Comparison of ENCODE assay signal across 13 mouse cellular contexts in genomic region chr12:99348940-99349649, GRCm38 (mm10).
DNase-seq lines count a peak whose midpoint lies in the region; ATAC-seq lines count a peak whose summit lies in the region.
"Had no signal": no experiment of that assay in that cellular context is flagged by ENCODE, and none has a peak within 500 bp of the region (broad histone marks: within the 10 kb centered on the region; RNA-seq: fewer than 3 reads in every experiment).

No protein-coding gene starts in this region.

- H3K4me2 ChIP-seq in heart, embryonic 15.5 days: no peak overlapping the region
- H3K4me2 ChIP-seq in hindbrain, embryonic 12.5 days (replicated peaks): no peak overlapping the region
- H3K4me2 ChIP-seq in liver, embryonic 16.5 days (ENCODE audit: low read depth, low read length): peak overlapping the region; percentile 28; the same call in 1 of the 2 replicates
- H3K4me2 ChIP-seq: lung, embryonic 15.5 days had no signal

- no peaks in the 10 kb centered on the region for H3K9me3 ChIP-seq in heart, embryonic 15.5 days (replicated peaks)
- no peaks in the 10 kb centered on the region for H3K9me3 ChIP-seq in hindbrain, embryonic 12.5 days (replicated peaks)
- H3K9me3 ChIP-seq in liver, embryonic 16.5 days (replicated peaks; ENCODE audit: control insufficient read depth, low read length): no peaks in the 10 kb centered on the region
- H3K9me3 ChIP-seq: lung, embryonic 15.5 days had no signal

- 65% methylated on average over 10 of the region's 10 CpGs for WGBS in heart, embryonic 15.5 days
- WGBS in hindbrain, embryonic 12.5 days: 78% methylated on average over 10 of the region's 10 CpGs
- WGBS in liver, embryonic 16.5 days (ENCODE audit: insufficient replicate concordance): 57% methylated on average over 10 of the region's 10 CpGs

- peaks cover 76% of the 10 kb centered on the region for H3K4me1 ChIP-seq in heart, embryonic 15.5 days (replicated peaks)
- H3K4me1 ChIP-seq in brown adipose tissue, adult 24 weeks (ENCODE audit: control insufficient read depth, insufficient read depth, insufficient read length, low read length): peaks cover 50% of the 10 kb centered on the region
- H3K4me1 ChIP-seq in hindbrain, embryonic 12.5 days: peaks cover 49% of the 10 kb centered on the region
- H3K4me1 ChIP-seq in liver, embryonic 16.5 days (ENCODE audit: control insufficient read depth, low read depth, low read length): peaks cover 57% of the 10 kb centered on the region

- intact Hi-C loops in heart, postnatal 14 days (cut with DNase I): loop anchor here (5.0 kb wide), 1 partner anchor 252 kb away; no protein-coding TSS in a partner anchor
- intact Hi-C loops in left cerebral cortex, postnatal 4 days (cut with DNase I): no loop called here

- 0 out of 2 replicates have a peak overlapping the region, but pooled peaks have one; percentile 3 for H3K9ac ChIP-seq in heart, embryonic 15.5 days
- H3K9ac ChIP-seq in hindbrain, embryonic 12.5 days: 0 out of 2 replicates have a peak overlapping the region, but pooled peaks have one; percentile 23
- peak overlapping the region; percentile 3; the same call in 1 of the 2 replicates for H3K9ac ChIP-seq in liver, embryonic 16.5 days (ENCODE audit: low read depth, low read length)
- H3K9ac ChIP-seq: lung, embryonic 15.5 days had no signal

- ATAC-seq in heart, embryonic 15.5 days (replicated peaks; ENCODE audit: insufficient number of reproducible peaks, insufficient read depth, low FRiP score, low read depth): no peak
- no peak for ATAC-seq in hindbrain, embryonic 12.5 days (ENCODE audit: low FRiP score)
- ATAC-seq in liver, embryonic 16.5 days (ENCODE audit: low read depth): peak; percentile 22

- H3K27ac ChIP-seq in heart, embryonic 15.5 days: peak overlapping the region; percentile 22; the same call in 1 of the 2 replicates
- H3K27ac ChIP-seq in brown adipose tissue, adult 24 weeks (replicated peaks; ENCODE audit: low read depth, low read length): peak overlapping the region; percentile 23
- no peak overlapping the region for H3K27ac ChIP-seq in hindbrain, embryonic 12.5 days
- H3K27ac ChIP-seq in liver, embryonic 16.5 days (ENCODE audit: low read length): peak overlapping the region; percentile 85
- H3K27ac ChIP-seq: lung, embryonic 15.5 days had no signal

- H3K27me3 ChIP-seq in heart, embryonic 15.5 days: no peaks in the 10 kb centered on the region
- no peaks in the 10 kb centered on the region for H3K27me3 ChIP-seq in hindbrain, embryonic 12.5 days
- no peaks in the 10 kb centered on the region for H3K27me3 ChIP-seq in liver, embryonic 16.5 days (ENCODE audit: control insufficient read depth, insufficient read depth, low read depth, low read length)
- H3K27me3 ChIP-seq: CH12.LX; lung, embryonic 15.5 days had no signal

- no peaks in the 10 kb centered on the region for H3K36me3 ChIP-seq in heart, embryonic 15.5 days
- no peaks in the 10 kb centered on the region for H3K36me3 ChIP-seq in hindbrain, embryonic 12.5 days
- H3K36me3 ChIP-seq in liver, embryonic 16.5 days (ENCODE audit: control insufficient read depth, insufficient read depth): no peaks in the 10 kb centered on the region
- H3K36me3 ChIP-seq: lung, embryonic 15.5 days had no signal

- no peak for DNase-seq in heart, postnatal 14 days
- no peak for DNase-seq in left cerebral cortex, postnatal 4 days
- DNase-seq in ovary, adult 18-20 months (ENCODE audit: low spot score): no peak
- no peak for DNase-seq in kidney, adult 18-20 months
- DNase-seq: cerebellum, adult 18-20 months; right cerebral cortex, postnatal 4 days; thymus, adult 18-20 months had no signal

- no peak overlapping the region for H3K4me3 ChIP-seq in heart, embryonic 15.5 days
- H3K4me3 ChIP-seq in brown adipose tissue, adult 24 weeks (ENCODE audit: insufficient read depth, low read depth, low read length): no peak overlapping the region
- no peak overlapping the region for H3K4me3 ChIP-seq in hindbrain, embryonic 12.5 days
- no peak overlapping the region for H3K4me3 ChIP-seq in liver, embryonic 16.5 days (ENCODE audit: low read depth, low read length)
- H3K4me3 ChIP-seq: lung, embryonic 15.5 days had no signal
